Mouse (Mus musculus) liver, postnatal 0 days (tissue): ENCODE results near the gene Klhl29.

Source experiments
- CTCF ChIP-seq: sonication (generic); IDR thresholded peaks from 2 replicates; pipeline ENCODE4 v1.5.1; 2016; ENCODE audit warnings: antibody characterized with exemption, low read depth
- EP300 ChIP-seq: IDR thresholded peaks from 2 replicates; pipeline ENCODE4 v1.6.1; 2016; ENCODE audit warnings: antibody characterized with exemption, low read depth, mild to moderate bottlenecking

GRCm38 (mm10) chr12:5277028-5277427 lies 98.5 kb downstream of the Klhl29 start:
- TF ChIP-seq CTCF (no peak), EP300 (no peak)
